Mouse (Mus musculus) cerebellum, adult 2 months (tissue): ENCODE data around the gene Prim2.

Experiments used
- CTCF ChIP-seq: fragments of 200-500 bp; IDR thresholded peaks from 2 replicates; pipeline ENCODE4 v1.5.1; 2011; ENCODE audit warnings: low read depth, mild to moderate bottlenecking, control low read depth, low read length, moderate library complexity, borderline replicate concordance; ENCODE audit not compliant: insufficient read depth
- POLR2A ChIP-seq: fragments of 200-500 bp; IDR thresholded peaks from 2 replicates; pipeline ENCODE4 v1.6.1; 2011; ENCODE audit warnings: low read length, control low read depth, borderline replicate concordance; ENCODE audit not compliant: insufficient read depth

DNA sequence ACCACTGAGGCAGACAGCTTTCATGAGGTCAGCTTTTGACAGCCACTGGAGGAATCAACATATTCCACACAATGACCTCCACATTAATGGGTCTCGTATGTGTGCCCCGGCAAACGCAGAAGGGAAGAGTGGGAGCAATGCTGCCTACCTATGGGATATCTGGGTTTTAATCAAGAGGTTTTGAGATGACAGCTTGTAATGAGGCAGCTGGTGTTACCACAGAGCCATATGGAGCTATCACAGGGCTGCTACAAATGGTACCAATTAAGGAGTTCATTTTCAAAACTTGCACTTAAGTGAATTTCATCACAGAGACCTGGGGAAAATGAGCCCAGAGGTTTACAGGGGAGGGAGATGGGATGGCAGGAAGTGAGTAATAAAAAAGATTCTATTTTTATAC, 209.3 kb downstream of the Prim2 start:
- TF ChIP-seq POLR2A = no peak
- no peak for TF ChIP-seq CTCF
